Mouse (Mus musculus) cerebral cortex, adult 2 months (tissue): ENCODE results near the gene Atg2b.

ENCODE experiments used
- WGBS: fragments of 180-500 bp; shearing (Covaris S2); methylation state at CpG from one replicate; pipeline ENCODE4 v1.1.7; 2018; 5-methylcytosine and 5-hydroxymethylcytosine counted together

Gene Atg2b

DNA sequence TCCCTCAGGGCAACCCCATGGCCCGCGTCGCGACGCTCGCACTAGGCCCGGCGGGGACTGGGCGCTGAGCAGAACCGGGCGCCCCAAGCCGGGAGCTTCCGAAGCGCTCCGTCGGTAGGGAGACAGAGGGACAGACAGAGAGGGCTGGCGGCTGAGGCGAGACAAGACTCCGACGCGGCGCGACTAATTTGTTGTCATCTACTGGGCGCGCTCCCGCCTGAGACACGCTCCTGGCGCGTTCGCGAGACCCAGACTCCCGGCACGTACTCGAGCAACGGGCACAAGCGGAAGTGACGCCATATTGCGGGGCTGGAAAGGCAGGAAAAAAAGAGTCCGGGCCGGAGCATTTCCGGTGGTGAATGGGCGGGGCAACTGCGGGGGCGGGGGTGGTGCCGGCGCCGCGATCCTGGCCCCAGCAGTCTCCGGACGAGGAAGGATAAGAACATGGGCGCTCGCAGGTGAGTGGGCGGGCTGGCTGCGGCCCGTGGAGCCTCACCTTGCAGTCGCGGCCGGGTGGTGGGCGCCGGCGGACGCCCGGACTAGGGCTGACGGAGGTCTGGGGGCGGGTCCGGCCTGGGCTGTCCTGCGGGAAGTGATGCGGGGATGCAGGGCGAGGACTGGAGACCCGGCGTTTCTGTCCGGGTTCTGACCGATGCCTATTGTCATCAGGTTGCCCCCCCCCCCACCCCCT, at the start of gene Atg2b:
Gene Atg2b, minus strand, starts transcription at position 211 of the 691 bp plus-strand sequence.
- WGBS, result under 1% methylated on average over 73 of the region's 73 CpGs

DNA sequence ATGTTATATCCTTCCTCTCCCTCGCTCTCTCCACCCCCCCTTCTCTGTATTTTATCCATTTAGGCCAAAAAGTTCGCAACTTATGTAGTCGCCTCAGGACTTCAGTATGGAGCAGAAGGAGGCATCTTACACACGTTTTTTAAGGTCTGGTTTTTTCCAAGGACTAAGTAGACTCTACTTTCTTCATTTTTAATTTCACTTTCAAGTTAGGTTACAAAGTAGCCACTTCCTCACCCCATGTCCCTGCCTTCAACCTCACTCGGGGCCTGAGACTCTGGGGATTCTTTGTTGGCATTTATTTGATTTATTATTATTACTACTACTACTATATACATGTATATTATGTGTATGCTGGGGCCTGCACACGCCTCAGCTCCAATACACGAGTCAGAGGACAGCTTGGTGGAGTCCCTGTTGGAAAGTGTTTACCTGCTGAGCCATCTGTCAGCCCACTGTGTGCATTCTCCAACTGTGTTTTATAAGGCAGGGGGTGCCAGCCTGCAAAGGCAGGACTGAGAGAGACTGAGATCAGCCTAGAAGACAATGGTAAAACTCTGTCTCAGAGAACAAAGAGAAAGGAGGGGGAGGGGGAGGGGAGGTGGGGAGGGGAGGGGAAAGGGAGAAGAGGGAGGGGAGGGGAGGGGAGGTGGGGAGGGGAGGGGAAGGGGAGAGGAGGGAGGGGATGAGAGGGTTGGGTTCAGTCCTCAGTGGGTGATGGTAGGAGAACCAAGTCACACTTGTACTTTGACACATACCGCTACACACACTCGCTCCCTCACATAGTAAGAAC, 48.6 kb upstream of the Atg2b start:
- WGBS, result 77% methylated on average over 9 of the region's 9 CpGs

DNA sequence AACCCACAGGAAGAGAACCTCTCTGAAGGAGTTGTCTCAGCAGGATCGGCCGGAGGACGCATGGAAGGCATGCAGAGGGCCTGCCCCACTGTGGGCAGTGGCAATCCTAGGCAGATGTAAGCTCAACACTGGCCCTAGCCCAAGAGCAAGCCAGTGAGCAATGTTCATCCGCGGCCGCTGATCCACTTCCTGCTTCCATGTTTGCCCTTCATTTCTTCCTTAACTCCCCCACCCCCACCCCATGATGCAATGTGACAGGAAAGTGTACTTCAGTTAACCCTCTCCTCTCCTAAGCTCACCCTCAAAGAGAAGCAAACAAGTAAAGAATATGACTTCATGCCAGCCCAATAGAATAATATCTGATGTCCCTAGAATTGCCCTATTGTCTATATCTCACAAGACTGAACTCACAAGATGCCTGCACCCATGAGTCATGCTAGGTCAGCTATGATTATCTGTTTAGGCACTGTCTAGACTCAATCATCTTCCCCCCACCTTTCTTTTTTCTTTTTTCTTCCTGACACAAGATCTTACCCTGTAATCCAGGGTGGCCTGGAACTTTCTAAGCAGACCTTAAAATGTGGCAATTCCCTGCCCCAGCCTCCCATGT, 45.9 kb upstream of the Atg2b start:
- WGBS, result 70% methylated on average over 6 of the region's 6 CpGs

DNA sequence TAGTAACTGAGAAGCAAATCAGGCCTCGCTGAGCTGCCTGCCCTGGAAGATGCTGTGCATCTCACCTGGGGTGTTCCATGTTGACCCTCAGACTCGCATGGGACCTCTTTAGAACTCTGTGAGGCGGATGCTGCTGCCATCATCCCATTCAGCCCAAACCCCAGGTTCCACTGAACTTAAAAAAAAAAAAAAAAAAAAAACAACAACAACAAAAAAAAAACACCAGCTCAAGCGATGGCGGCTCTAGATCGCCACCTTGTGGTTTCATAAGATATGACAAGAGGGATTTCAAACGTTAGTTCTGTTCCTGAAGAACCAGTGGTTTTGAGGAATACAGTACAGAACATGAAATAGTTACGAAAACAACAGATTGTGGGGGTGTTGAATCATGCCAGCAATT, 43.0 kb upstream of the Atg2b start:
- 31% methylated on average over 8 of the region's 8 CpGs for WGBS

DNA sequence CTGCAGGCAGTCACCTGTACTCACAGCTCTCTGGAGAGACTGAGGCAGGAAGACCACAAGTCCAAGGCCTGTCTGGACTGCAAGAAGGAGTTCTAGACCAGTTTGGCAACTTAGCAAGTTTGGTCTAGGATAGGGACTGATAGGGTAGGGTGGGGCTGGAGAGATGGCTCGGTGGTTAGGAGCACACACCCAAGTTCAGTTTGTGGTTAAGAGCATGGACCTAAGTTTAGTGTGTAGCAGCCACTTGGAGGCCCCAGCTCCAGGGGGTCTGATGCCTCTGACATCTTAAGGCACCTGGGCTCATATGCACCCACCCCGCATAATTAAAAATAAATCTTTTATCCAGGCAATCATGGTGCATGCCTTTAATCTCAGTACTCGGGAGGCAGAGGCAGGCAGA, 42.3 kb upstream of the Atg2b start:
- WGBS, result 90% methylated on average over 3 of the region's 3 CpGs

DNA sequence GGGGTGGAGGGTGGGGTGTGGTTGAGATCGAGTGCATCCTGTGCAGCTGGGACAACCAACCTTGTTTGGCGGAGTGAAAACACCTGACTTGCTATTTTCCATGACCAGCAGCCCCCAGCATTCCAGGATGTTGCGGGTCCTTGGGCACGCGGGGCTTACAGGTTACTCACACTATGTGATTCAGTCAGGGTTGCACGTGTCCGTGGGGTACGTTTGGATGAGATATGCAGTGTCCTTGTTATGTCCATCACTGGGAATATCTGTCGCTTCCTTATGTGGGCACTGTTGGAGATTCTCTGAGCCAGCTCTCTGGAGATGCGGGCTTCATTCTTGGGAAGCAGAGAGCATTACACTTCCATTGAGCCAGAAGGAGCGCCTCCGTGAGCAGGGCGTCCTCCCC, 40.7 kb upstream of the Atg2b start:
- 81% methylated on average over 13 of the region's 13 CpGs for WGBS

DNA sequence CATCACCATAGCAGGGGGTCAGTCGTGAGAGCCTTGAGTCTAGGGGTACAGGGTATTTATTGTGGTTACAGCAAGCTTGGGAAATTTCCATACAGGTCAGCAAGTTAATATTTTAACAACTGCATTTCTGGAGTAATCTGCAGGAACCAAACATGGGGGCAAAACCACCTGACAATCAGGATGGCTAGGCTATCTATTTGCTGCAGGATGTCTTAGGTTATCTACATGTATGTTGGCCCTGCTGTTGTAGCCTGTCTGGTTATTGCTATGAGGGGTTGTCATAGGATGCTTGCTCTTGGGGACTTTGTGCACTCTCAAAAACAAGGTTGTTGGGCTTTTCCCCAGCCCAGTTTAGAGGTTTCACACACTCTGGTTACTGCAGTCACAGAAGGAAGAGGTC, 39.6 kb upstream of the Atg2b start:
- 54% methylated on average over 1 of the region's 1 CpGs for WGBS

DNA sequence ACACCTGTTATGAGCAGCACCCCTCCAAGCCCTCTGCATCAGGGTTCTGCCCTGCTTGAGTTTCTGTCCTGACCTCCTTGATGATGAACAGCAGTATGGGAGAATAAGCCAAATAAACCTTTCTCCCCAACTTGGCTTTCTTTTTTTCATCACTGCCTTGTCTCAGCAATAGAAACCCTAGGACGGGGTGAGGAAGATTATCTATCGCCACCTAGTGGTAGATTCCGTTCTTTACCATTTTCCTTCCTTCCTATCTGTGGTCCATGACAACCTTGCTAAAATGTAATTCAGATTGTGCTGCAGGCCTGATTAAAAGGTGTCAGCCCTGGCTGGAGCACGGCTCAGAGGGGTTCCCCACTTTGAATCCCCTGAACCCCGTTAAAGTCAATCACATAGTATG, 37.6 kb upstream of the Atg2b start:
- 3% methylated on average over 5 of the region's 5 CpGs for WGBS

DNA sequence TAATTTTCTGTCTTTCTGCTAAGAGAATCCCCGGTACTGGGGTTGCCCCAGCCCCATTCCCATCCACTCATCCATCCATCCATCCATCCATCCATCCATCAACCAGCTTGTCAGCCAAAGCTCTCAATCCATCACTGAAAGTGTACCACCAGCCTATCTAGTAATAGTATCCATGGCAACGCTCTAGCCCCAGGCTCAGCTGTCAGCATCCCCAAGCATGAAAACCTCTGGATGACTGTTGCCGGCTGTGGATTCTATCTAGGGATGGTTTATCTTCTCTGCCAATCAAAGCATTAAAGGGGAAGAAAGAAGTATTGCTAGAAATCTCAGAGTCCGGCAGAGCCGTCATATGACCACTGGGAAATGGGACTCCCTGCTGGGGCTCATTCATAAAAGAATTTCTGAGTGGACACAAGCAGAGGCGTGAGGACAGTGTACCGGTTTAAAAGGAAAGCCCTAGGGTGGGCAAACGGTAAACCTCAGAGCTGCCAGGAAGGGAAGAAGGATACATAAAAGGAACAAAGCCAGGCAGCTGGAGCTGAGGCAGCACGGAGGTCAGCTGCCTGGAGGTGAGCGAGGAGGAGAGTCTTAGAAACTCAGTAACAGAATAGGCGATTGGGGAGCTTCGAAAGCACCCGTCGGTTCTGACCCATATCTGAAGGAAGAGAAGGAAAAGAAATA, 36.6 kb upstream of the Atg2b start:
- WGBS, result 47% methylated on average over 14 of the region's 14 CpGs

DNA sequence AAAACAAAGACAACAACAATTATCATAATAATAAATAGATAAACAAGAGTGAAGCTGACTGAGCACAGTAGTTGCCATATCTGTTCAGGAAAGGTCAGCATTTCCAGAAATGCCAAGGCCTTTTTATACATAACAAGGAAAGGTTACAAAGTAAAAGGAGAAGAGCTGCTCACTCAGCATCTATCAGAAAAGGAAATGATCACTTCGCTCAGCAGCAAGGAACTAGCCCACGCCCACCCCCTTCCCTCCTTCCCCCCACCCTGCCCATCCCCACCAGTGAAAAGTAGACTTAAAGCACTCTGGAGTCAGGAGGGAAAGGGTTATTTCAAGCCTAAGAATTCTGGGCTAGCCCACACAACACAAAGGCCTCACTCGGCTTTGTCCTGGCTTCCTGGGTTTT, 35.2 kb upstream of the Atg2b start:
- WGBS, result 74% methylated on average over 3 of the region's 3 CpGs

DNA sequence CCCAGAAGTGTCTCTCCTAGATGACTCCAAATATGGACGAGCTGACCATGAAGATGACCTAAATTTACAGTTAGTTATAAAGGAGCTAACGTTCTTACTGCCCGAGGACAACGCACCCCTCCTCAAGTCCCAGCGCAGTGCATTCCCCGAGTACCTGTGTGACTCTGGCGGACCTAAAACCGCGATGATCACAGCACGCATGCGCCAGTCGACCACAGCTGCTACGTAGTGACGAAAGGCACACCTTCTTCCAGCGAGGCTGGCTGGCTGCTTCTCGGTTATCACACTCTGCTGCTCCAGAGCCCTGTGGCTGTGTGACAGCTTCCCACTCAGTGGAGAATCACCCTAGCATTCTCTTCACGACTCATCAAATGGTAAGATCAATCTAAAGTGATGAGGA, 33.6 kb upstream of the Atg2b start:
- WGBS, result 75% methylated on average over 17 of the region's 17 CpGs

DNA sequence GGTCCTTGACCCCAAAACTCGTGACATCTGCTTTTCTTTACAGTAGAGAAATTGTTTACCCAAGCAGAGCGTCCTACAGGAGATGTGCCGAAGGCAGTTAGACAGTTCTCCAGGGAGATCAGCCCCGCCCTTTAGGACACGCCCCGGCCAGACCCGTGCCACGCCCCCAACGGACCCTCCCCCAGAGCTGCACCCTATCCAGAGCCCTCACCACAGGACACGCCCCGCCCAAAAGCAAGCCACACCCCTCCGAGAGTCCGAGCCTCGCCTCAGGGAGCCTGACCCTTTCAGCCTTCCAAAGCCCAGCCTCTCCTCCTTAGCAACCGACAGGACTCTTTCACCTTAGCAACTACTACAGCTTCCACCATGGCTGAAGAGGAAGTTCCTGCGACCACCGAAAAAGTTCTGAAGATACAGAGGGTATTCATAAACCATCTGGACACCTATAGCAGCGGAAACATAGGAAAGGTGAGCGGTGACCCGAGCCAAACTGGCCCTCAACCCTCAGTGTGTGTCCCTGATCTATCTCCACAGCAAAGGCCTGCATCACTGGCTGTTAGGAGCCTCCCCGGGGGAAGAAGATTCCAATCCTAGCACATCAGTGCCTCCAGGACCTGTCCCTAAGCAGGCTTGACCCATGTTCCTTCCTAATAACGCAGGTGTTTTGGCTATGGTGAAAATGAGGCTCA, 20.9 kb upstream of the Atg2b start, which contains the start of gene Ak7:
Gene Ak7, plus strand, starts transcription at position 178 of the 689 bp plus-strand sequence.
- WGBS, result 26% methylated on average over 22 of the region's 22 CpGs

DNA sequence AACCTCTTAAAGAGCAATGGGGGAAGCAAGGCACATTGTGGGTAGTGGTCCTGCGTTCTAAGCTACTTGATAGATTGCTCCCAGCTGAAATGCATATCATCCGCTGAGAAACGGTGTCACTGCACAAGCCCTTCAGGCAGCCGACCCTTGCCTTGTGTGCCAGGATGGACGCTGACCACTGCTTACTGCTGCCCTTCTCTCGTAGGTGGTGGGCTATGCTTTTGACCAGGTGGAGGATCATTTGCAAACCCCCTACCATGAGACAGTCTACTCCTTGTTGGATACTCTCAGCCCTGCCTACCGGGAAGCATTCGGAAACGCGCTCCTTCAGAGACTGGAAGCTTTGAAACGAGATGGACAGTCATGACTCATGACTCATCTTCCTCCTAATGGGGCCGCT, 15.4 kb upstream of the Atg2b start:
- 91% methylated on average over 12 of the region's 12 CpGs for WGBS

DNA sequence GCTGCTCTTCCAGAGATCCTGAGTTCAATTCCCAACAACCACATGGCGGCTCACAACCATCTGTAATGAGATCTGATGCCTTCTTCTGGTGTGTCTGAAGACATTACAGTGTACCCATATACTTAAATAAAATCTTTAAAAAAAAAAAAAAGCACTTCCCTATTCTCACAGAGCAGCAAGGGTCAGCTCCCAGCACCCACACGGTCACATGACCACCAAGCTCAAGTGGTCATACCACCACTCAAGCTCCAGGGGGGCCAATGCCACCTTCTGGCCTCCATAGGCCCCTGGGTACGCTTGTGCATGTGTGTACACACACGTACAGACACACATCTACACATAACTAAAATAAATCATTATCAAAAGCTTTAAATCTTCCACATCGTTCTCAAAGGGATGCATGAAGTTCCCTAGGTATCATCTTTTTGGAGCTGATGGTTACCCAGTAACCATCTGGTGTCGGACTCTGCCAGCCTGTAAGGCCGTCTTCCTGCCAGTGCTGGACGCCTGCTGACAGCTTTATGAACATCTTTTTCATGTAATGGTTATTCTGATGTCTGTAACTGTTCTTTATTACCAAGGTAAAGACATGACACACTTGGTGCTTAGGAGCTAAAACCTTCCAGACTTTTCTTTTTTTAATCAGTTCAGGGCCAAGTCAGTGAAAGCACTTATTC, 12.2 kb upstream of the Atg2b start:
- 84% methylated on average over 8 of the region's 8 CpGs for WGBS

DNA sequence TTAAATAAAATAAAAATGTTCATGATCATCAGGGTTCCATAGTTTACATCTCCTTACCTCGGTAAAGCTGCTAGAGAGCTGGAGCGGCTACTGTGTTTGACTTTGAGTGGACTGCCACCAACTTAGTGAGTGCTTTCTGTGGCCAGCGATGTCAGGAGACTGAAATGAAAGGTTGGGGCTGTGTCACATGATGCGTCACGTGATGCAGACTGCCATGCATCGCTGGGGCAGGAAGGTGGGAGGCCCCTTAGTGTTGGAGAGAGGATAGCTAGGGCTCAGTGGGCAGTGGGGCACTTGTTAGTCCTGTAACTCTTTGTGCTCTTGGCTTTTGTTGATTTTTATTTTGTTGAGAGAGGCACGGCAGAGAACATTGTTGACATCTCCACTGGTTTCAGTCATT, 10.8 kb upstream of the Atg2b start:
- 87% methylated on average over 7 of the region's 7 CpGs for WGBS

DNA sequence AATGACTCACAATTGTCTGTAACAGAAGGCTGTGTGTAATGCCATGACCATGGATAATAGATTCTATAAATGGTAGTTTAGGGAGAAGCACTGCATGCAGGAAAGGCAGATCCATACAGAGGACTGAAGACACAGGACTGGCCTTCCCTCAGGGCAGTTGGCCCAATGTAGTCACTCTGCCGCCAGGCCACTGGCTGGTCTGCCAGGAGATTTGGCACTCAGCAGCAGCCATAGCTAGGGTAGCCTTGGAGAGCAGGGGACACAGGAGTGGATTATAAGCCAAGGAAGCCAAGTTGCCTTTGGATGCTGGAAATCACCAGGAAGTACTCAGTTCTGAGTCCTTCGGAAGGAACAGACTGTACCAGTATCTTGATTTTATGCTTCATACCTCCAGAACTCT, 9.0 kb upstream of the Atg2b start:
- WGBS, result 83% methylated on average over 2 of the region's 2 CpGs

DNA sequence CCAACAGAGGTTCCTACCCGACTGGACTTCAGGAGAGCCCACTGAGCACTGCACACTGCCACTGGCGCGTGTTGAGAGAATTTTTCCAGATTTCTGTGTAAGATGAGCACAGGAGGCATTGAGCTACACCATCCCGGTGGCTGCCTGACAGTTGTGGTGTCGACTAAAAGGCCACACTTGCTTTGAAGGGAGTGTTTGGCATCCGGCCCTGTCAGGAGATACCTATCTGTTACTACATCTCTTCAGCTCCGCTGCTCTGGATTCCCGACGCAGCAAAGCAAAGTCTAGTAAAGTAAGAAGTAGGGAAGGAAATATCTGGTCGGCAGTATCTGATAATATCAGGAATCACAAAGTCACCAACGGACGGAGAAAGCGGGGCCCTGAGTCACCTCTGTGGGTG, 4.4 kb upstream of the Atg2b start:
- WGBS, result 95% methylated on average over 13 of the region's 13 CpGs

DNA sequence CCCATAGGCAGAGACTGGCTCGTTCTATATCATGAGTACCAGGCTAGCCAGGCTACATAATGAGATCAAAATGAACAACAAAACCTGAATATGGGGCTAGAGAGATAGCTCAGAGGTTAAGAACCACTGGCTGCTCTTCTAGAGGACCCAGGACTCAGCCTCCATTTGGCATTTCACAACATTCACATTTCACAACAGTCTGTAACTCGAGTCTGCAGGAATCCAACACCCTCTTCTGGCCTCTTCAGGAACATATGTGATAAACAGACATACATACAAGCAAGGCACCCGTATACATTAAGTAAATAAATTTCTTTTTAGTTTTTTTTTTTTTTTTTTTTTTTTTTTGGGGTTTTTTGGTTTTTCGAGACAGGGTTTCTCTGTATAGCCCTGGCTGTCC, 3.5 kb upstream of the Atg2b start:
- 75% methylated on average over 4 of the region's 4 CpGs for WGBS

DNA sequence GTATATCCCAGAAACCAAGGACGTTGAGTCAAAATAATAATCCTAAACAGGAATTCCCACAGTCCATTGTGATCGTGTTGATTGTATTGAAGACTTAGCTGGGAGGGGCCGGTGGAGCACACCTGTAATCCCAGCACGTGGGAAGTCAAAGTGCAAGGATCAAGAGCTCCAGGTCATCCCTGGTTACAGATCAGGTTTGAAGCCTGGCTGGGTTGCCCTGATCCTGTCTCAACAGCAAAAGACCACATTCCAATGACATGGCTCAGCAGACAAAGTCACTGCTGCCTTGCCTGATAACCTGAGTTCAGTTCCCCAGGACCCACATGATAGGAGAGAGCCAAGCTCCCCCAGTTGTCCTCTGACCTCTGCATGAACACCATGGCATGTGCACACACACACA, 2.4 kb upstream of the Atg2b start:
- WGBS, result 79% methylated on average over 4 of the region's 4 CpGs

DNA sequence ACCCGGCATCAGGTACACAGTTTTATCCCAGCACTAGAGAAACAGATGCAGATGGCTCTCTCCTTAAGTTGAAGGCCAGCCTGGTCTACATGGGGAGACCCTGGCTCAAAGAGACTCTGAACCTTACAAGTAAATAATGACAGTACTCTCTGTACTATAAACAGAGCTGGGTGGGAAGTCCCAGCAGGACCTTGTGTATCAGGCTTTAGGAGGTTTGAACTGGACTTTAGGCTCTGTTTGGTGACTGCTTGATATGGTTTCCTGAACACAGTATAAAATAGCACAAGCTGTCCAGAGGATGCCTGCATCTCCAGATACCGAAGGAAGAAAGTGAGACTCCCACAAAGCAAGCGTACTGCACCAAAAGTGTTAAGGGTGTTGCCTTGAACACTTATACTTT, 1.8 kb upstream of the Atg2b start:
- WGBS, result 68% methylated on average over 3 of the region's 3 CpGs
